Mouse (Mus musculus) neural tube, embryonic 15.5 days (tissue): ENCODE measurements around the gene Cap1. TPM values are rescaled to one million over a fixed set of nuclear protein-coding genes. Genes with fewer than 3 reads are reported as not detected.

Source experiments
- ATAC-seq: fragments of 200-750 bp; cut with Nextera tagmentation; 2 replicates; pipeline ENCODE4 v1.8.0; 2017; ENCODE audit warnings: mild to moderate bottlenecking, moderate TSS enrichment, moderate library complexity; ENCODE audit not compliant: low FRiP score
- H3K27ac ChIP-seq: fragments of 300-500 bp; sonication (generic); replicated peaks from 2 replicates; pipeline ENCODE4 v1.5.1; 2015; ENCODE audit warnings: mild to moderate bottlenecking, inconsistent platforms
- H3K27me3 ChIP-seq: fragments of 300-500 bp; sonication (generic); replicated peaks from 2 replicates; pipeline ENCODE4 v1.6.1; 2015; ENCODE audit warnings: inconsistent platforms
- H3K36me3 ChIP-seq: fragments of 300-500 bp; sonication (generic); 2 replicates; pipeline ENCODE4 v1.6.1; 2015; ENCODE audit warnings: inconsistent platforms
- H3K4me1 ChIP-seq: fragments of 300-500 bp; sonication (generic); 2 replicates; pipeline ENCODE4 v1.6.1; 2015; ENCODE audit warnings: inconsistent platforms
- H3K4me2 ChIP-seq: fragments of 300-500 bp; sonication (generic); 2 replicates; pipeline ENCODE4 v1.6.1; 2015; ENCODE audit warnings: inconsistent platforms, mild to moderate bottlenecking, moderate library complexity
- H3K4me3 ChIP-seq: fragments of 300-500 bp; sonication (generic); replicated peaks from 2 replicates; pipeline ENCODE4 v1.5.1; 2015; ENCODE audit warnings: mild to moderate bottlenecking, inconsistent platforms
- H3K9ac ChIP-seq: fragments of 300-500 bp; sonication (generic); replicated peaks from 2 replicates; pipeline ENCODE4 v1.6.1; 2015; ENCODE audit warnings: mild to moderate bottlenecking, inconsistent platforms
- H3K9me3 ChIP-seq: fragments of 300-500 bp; sonication (generic); replicated peaks from 2 replicates; pipeline ENCODE4 v1.6.1; 2016; ENCODE audit warnings: inconsistent platforms
- WGBS: fragments of 180-500 bp; shearing (Covaris S2); methylation state at CpG from one replicate; pipeline ENCODE4 v1.1.7; 2015; ENCODE audit warnings: mixed read lengths; 5-methylcytosine and 5-hydroxymethylcytosine counted together
- polyA plus RNA-seq: library from polyadenylated mRNA; unstranded; fragments of >200 nt; fragmentation: Nextera tagmentation; extraction: Ambion mirVana; gene quantifications from 2 replicates; pipeline ENCODE4 v1.2.1, GENCODE M21; 2015

Gene Cap1
- 73.5 and 78.6 TPM in 2 replicates for polyA plus RNA-seq

DNA sequence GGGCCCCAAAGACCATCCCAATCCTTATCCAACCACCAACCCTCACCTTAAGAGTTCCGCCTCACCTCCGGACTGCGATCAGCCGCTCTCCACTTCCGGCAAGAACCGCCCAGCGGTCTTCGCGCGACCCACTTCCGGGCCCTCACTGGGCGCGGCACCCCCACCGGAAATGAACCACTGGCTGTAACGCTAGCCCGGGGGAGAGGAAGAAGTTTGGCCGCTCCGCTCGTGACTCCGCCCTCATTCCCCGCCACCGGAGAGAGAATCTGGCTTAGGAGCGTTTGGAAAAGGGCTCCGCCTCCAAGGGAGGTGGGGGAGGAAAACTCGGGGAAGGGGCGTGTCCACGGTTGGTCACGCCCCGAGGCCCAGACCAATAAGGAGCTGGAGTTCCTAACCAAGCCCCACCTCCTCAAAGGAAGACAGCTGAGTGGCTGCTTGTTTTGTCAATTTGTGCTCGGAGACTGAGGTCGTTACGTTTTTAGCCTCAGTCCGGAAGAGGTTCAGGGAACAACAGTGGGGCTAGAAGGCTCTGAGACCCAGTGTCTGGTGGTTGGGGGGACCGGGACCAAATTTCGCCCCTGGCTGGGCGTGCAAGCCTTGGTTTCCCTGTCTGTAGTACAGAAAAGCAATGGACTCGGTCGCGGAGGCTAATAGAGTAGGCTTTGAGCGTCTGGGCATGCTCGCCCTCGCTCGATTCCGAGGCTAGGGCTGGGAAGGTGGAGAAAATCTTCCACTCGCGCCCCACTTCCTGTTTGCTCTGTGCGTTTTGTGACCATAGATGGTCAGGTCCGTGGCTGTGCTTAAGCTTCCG, at the start of gene Cap1:
Cap1 (minus strand) TSS at position 289 of the 811 bp plus-strand sequence.
- H3K4me3 ChIP-seq, result peak within 1 kb of the TSS; percentile 94
- H3K9ac ChIP-seq, result peak within 1 kb of the TSS; percentile 87
- H3K27ac ChIP-seq, result peak within 1 kb of the TSS; percentile 99
- no peaks in the 10 kb centered on the region for H3K9me3 ChIP-seq
- H3K27me3 ChIP-seq, result no peaks in the 10 kb centered on the region
- no peaks in the 10 kb centered on the region for H3K36me3 ChIP-seq
- peak within 1 kb of the TSS; percentile 89 for H3K4me2 ChIP-seq
- peak; percentile 95 for ATAC-seq
- under 1% methylated on average over 49 of the region's 49 CpGs for WGBS
- peaks cover 46% of the 10 kb centered on the region for H3K4me1 ChIP-seq

DNA sequence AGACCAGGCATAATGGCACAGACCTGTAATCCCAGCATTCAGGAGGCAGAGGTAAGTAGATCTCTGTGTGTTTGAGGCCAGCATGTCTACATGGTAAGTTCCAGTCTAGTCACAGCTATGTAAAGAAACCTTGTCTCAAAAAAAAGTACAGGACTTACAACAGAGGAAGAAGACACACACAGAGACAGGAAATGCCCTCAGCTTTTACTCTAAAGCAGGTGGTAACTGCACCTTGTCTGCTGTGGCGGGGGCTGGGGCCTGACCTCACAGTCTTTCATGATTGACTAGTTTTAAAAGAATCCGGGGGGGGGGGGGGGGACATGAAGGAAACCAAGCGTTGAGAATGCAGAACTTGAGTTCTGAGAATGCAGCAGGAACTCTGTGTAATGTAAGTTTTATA, 48.0 kb upstream of the Cap1 start:
- H3K4me2 ChIP-seq, result no peak overlapping the region
- H3K9me3 ChIP-seq, result no peaks in the 10 kb centered on the region
- 62% methylated on average over 3 of the region's 3 CpGs for WGBS
- ATAC-seq, result no peak
- no peaks in the 10 kb centered on the region for H3K4me1 ChIP-seq
- H3K27ac ChIP-seq, result no peak overlapping the region
- H3K36me3 ChIP-seq, result no peaks in the 10 kb centered on the region
- no peak overlapping the region for H3K9ac ChIP-seq
- no peaks in the 10 kb centered on the region for H3K27me3 ChIP-seq
- no peak overlapping the region for H3K4me3 ChIP-seq

DNA sequence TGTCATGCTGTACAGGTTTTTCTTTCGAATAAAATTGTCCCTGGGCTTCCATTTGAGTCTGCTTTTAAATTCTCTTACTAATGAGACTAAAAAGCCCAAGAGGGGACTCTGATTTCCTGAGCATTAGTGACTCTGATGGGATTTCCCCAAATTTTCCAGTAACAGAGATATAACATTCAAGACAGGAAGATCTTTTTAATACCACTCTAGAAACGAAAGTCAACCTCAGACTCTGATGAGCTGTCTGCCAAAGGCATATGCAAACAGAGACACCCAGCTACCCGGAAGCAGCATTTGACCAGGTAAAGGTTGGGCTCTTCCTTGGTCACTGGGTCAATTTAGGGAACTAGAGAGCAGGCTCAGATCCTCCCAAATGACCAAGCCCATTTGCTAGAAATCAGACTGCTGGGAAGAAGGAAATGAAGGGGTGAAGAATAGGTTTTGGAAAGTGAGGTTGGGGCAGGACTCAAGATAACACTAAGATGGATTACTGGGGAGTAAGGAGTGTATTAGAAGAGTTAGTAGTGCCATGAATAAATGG, 47.3 kb upstream of the Cap1 start:
- Histone ChIP-seq H3K4me2 (no peak overlapping the region), H3K4me1 (no peaks in the 10 kb centered on the region), H3K27ac (no peak overlapping the region), H3K4me3 (no peak overlapping the region), H3K9me3 (no peaks in the 10 kb centered on the region), H3K9ac (no peak overlapping the region), H3K36me3 (no peaks in the 10 kb centered on the region), H3K27me3 (no peaks in the 10 kb centered on the region)
- 75% methylated on average over 3 of the region's 3 CpGs for WGBS
- no peak for ATAC-seq

DNA sequence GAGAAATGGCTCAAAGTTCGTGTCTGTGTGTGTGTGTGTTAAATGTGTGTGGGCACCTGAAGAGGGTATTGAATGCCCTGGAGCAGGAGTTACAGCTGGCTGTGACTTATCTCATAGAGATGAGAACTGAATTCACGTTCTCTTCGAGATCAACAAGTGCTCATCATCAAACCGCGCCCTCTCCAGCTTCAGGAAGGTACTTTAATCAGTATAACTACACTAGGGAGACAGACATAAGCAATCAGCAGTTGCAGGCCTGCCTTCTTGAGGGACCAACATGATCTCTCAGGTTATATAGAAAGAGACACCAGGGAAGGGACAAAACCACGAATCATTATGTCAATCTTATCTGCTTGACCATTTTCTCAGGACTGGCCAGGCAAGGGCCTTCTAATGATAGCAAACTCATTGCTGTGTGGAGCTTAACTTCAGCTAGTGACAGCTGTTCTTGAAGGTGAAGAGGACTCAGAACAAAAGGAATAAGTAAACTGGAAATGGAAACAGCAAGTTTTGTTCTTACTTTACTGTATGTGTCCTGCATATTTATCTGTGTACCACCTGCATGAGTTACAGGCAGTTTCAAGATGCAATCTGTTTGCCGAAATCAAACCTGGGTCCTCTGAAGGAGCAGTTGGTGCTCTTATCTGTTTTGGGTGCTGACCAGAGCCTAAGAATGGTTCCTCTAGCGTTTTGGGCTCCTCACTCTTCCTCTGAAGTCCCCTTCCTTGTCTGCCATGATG, 46.6 kb upstream of the Cap1 start:
- WGBS, result 80% methylated on average over 8 of the region's 8 CpGs

DNA sequence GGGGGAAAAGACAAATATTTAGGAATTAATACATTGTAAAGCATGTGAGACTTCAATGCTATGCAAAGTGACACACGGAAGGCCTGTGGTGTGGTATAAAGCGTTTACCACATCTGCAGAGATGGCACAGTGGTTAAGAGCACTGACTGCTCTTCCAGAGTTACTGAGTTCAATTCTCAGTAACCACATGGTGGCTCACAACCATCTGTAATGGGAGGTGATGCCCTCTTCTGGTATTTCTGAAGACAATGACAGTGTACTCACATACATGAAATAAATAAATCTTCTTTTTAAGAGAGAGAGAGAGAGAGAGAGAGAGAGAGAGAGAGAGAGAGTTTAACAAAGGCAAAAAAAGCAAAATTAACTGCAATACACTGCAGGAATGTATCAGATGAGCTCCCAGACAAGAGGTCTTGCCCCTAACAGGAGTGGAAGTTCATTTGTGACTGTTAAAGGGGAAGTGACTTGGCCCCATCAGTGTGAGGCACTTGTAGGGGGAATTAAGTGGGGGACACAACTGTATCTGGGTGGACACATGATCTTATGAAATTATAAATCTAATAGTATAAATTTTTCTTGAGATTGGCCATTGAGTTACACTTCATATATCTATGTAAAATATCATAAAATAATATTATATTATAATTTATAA, 45.2 kb upstream of the Cap1 start:
- whole genome bisulfite sequencing, result 93% methylated on average over 2 of the region's 2 CpGs
- Histone ChIP-seq H3K27ac (no peak overlapping the region), H3K4me1 (no peaks in the 10 kb centered on the region), H3K9ac (no peak overlapping the region), H3K36me3 (no peaks in the 10 kb centered on the region), H3K4me3 (no peak overlapping the region), H3K9me3 (no peaks in the 10 kb centered on the region), H3K4me2 (no peak overlapping the region), H3K27me3 (no peaks in the 10 kb centered on the region)
- no peak for ATAC-seq

More for the DNA sequence above, 46.6 kb upstream of the Cap1 start:
- no peaks in the 10 kb centered on the region for H3K36me3 ChIP-seq
- H3K9me3 ChIP-seq, result no peaks in the 10 kb centered on the region
- H3K4me1 ChIP-seq, result no peaks in the 10 kb centered on the region
- H3K4me2 ChIP-seq, result no peak overlapping the region
- no peak overlapping the region for H3K4me3 ChIP-seq
- H3K9ac ChIP-seq, result no peak overlapping the region
- H3K27ac ChIP-seq, result no peak overlapping the region
- no peak for ATAC-seq
- H3K27me3 ChIP-seq, result no peaks in the 10 kb centered on the region

DNA sequence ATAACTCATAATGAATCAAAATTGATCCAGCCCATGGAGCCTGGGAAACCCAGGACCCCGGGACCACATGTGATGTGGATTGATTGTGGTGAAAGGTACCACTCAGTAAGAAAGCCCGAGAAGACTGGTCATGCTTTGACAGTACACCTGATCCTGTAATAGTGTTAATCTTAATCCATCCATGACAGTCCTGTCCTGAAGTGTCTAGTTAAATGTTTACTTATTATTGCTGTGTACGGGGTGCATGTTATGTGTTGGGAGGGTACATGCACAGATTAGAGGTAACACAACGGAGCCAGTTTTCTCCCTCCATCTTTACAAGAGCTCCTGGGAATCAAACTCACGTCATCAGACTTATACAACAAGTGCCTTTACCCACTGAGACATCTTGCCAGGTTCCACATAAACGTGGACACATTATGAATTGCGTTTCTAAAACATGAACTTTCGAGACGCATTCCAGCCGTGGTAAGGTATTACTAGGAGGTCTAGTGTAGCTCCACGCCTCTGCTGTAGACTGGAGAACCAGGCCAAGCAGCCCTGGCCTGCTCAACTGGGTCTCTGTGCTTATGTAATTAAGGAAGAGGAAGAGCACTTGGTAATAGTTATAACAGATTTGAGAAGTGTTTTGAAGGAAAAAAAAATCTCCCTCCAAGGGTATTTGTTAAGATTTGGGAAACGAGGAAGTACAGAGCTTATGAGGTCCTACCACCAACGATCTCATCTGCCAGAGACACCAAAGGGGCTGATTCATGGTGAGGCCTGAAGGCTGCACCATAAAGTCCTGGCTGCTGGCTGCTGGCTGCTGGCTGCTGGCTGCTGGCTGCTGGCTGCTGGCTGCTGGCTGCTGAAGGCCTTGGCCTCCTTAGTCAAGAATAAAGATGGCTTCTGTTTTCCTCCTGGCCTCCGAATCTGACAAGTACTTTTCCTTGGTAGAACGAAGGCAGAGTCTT, 37.8 kb upstream of the Cap1 start:
- Histone ChIP-seq H3K4me3 (no peak overlapping the region), H3K27me3 (no peaks in the 10 kb centered on the region), H3K9me3 (no peaks in the 10 kb centered on the region), H3K36me3 (no peaks in the 10 kb centered on the region), H3K4me2 (no peak overlapping the region), H3K4me1 (no peaks in the 10 kb centered on the region), H3K27ac (no peak overlapping the region), H3K9ac (no peak overlapping the region)
- no peak for ATAC-seq
- 88% methylated on average over 15 of the region's 15 CpGs for WGBS

DNA sequence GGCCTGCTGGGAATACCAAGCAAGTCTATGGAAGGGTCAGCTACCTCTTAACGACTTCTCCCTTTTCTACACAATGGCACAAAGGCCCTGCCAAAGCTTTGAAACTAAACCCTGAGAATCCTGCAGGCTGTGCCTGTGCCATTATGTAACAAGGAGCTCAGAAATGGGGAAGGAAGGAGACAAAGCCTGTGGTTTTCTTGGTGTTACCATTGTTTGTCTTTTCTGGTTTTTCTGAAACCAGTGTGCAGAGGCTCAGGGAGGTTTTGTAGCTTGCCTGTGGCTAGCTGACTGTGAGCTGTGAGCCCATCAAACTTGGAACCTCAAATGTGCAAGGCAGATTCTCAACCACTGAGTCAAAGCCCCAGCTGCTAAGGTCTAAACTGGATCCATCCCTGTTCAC, 37.0 kb upstream of the Cap1 start:
- Histone ChIP-seq H3K9ac (no peak overlapping the region), H3K4me1 (no peaks in the 10 kb centered on the region), H3K27ac (no peak overlapping the region), H3K4me3 (no peak overlapping the region), H3K36me3 (no peaks in the 10 kb centered on the region), H3K9me3 (no peaks in the 10 kb centered on the region), H3K27me3 (no peaks in the 10 kb centered on the region), H3K4me2 (no peak overlapping the region)
- no peak for ATAC-seq
- 14% methylated on average over 1 of the region's 1 CpGs for WGBS

DNA sequence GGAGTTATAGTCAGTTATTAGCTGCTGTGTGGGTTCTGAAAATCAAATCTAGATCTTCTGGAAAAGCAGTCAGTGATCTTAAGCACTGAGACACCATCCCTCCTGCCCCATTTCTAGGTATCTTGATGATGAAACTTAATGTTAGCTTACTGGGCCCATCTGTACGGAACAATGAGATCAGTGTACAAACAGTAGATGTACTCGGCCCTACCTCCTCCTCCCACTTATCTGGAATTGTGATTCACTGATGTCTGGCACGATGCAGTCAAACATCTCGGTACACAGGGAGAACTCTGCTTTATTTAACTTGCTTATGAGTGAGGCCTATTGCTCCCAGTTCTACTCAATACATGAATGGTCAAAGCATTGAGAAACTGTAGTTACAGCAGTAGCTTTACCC, 30.1 kb upstream of the Cap1 start:
- H3K4me2 ChIP-seq, result no peak overlapping the region

DNA sequence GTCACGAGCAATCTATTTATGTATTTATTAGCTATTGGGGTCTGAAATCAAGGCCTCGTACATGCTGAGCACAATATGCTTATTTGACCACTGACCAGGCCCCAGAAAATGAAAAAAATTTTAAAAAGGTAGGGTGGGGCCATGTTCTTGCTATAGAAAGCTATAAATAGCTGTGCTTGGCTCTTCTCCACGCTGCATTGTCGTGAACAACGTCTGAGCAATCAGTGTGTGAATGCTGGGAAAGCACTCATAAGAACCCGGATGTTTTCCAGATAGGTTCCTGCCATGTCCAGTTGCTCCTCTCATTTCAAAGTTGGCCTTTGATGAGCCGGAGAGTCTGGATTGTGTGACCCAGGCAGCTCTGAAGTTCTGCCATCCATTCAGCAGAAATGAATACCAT, 28.3 kb upstream of the Cap1 start:
- Histone ChIP-seq H3K4me3 (no peak overlapping the region), H3K9ac (no peak overlapping the region), H3K27me3 (no peaks in the 10 kb centered on the region), H3K27ac (no peak overlapping the region), H3K4me2 (no peak overlapping the region), H3K9me3 (no peaks in the 10 kb centered on the region), H3K36me3 (no peaks in the 10 kb centered on the region), H3K4me1 (no peaks in the 10 kb centered on the region)
- ATAC-seq, result no peak
- WGBS, result 79% methylated on average over 7 of the region's 7 CpGs

More for the DNA sequence above, 30.1 kb upstream of the Cap1 start:
- H3K4me3 ChIP-seq, result no peak overlapping the region
- no peaks in the 10 kb centered on the region for H3K9me3 ChIP-seq
- no peak overlapping the region for H3K27ac ChIP-seq
- WGBS, result 93% methylated on average over 4 of the region's 4 CpGs
- no peak for ATAC-seq
- H3K36me3 ChIP-seq, result no peaks in the 10 kb centered on the region
- H3K4me1 ChIP-seq, result no peaks in the 10 kb centered on the region
- no peak overlapping the region for H3K9ac ChIP-seq
- no peaks in the 10 kb centered on the region for H3K27me3 ChIP-seq

DNA sequence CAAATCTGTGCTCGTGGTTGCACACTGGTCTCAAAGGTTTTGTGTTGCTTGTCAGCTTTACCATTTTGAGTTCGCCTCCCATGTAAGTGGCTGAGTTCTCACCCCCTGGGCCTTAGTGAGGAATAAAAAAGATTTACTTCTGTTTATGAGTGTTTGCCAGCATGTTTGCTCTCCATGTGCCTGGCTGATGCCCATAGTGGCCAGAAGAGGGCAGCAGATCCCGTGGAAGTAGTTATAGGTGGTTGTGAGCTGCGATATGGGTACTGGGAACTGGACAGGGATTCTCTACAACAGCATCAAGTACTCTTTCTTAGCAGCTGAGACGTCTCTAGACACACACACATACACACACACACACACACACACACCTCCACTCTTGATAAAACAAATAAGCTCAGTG, 26.8 kb upstream of the Cap1 start:
- Histone ChIP-seq H3K27ac (no peak overlapping the region), H3K4me3 (no peak overlapping the region), H3K4me2 (no peak overlapping the region), H3K9me3 (no peaks in the 10 kb centered on the region), H3K9ac (no peak overlapping the region), H3K27me3 (no peaks in the 10 kb centered on the region), H3K4me1 (no peaks in the 10 kb centered on the region), H3K36me3 (no peaks in the 10 kb centered on the region)
- WGBS, result 73% methylated on average over 5 of the region's 5 CpGs
- ATAC-seq, result no peak

DNA sequence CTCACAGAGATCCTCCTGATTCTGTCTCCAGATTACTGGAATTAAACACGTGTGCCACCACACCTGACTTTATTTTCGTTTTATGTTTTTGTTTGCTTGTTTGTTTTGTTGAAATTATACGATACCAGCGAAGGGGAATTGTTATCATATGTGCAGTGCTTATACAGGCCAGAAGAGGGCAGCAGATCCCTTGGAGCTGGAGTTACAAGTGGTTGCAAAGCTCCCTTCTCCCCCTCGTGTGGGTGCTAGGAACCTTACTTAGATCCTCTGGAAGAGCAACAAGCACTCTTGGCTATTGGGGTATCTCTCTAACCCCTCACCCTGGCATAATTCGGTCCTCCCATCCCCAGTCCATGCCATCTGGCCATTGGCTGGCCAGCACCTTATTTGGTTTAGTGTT, 24.7 kb upstream of the Cap1 start:
- no peak overlapping the region for H3K4me2 ChIP-seq
- no peaks in the 10 kb centered on the region for H3K9me3 ChIP-seq
- H3K4me3 ChIP-seq, result no peak overlapping the region
- no peak overlapping the region for H3K27ac ChIP-seq
- WGBS, result 53% methylated on average over 6 of the region's 6 CpGs
- no peaks in the 10 kb centered on the region for H3K27me3 ChIP-seq
- no peaks in the 10 kb centered on the region for H3K4me1 ChIP-seq
- no peaks in the 10 kb centered on the region for H3K36me3 ChIP-seq
- no peak for ATAC-seq
- H3K9ac ChIP-seq, result no peak overlapping the region
